Mouse (Mus musculus): ENCODE results near the gene Wdr82.

GRCm38 (mm10) chr9:106216971-106217370 lies 46.2 kb downstream of the Wdr82 start:
- TF ChIP-seq GATA1 (IDR thresholded peaks at IDR 0.05; ENCODE audit: borderline replicate concordance, low read length) (no peak), FLI1 (IDR thresholded peaks at IDR 0.05; ENCODE audit: low read length) (no peak)
